Mouse (Mus musculus) right cerebral cortex, postnatal 36 days (tissue): ENCODE measurements at regions not wholly inside any gene's neighbourhood (a gene's known extent, or its start where the extent isn't known, plus 50 kb on each side); places are given as distances from the start of the nearest gene placed in this dataset.

Source experiments
- DNase-seq, 2 experiments: peaks; one replicate each; pipeline ENCODE4 v3.0.0; 2022; ENCODE audit warnings: low spot score in 2 of 2, mixed read lengths in 1 of 2

DNA sequence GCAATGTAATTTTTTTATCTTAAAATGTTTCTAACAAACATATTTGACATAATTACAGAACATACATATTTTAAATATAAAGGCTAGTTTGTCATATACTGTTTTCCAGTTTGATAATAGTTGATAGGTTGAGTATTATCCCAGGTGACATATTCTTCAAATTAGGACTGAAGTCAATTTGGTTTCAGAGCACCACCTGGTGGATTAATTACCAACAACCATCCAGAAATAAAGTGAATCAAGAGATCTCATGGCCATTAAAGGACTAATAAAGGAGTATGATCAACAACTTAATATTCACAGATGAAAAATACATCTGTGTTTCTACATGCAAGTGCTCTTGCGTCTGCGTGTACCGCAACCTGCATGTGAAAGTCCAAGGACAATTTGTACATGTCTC lies 50.3 kb upstream of the Nmu start:
- no peak for DNase-seq

DNA sequence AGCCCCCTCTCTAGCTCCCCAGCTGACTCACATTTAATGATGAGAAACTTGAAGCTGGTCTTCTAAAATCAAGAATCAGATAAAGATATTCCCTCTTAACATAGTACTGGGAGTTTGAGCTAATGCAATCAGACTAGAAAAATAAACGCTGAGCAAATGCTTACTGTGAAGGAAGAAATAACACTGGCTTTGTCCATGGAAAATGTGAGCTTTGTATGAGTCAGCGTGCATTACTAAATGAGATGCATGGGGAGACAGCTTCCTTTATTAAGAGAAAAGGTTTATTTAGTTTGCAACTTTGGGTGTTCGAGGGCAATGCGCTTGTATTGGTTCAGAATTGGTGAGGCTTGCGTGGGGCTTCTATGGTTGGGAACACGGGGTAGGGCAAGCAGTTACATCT lies 52.7 kb upstream of the Nmu start:
- no peak for DNase-seq

DNA sequence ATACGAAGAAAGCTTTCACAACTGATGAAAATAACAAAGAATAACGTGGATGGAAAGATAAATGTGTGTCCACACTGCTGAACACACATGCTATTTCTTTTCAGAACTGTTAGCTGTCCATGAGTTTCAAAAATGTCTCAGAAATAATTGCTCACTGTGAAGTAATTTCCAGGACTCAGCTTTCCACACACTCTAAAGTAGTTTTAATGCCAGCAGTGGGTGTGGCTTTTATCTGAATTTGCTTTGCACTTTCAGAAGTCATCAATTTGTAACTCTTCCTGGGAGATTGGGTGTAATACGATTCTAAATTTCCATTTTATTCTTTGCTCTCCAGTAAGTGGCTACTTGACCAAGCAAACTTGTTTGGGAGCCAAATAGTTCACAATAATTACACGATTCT lies 53.5 kb upstream of the Nmu start:
- DNase-seq: no peak

DNA sequence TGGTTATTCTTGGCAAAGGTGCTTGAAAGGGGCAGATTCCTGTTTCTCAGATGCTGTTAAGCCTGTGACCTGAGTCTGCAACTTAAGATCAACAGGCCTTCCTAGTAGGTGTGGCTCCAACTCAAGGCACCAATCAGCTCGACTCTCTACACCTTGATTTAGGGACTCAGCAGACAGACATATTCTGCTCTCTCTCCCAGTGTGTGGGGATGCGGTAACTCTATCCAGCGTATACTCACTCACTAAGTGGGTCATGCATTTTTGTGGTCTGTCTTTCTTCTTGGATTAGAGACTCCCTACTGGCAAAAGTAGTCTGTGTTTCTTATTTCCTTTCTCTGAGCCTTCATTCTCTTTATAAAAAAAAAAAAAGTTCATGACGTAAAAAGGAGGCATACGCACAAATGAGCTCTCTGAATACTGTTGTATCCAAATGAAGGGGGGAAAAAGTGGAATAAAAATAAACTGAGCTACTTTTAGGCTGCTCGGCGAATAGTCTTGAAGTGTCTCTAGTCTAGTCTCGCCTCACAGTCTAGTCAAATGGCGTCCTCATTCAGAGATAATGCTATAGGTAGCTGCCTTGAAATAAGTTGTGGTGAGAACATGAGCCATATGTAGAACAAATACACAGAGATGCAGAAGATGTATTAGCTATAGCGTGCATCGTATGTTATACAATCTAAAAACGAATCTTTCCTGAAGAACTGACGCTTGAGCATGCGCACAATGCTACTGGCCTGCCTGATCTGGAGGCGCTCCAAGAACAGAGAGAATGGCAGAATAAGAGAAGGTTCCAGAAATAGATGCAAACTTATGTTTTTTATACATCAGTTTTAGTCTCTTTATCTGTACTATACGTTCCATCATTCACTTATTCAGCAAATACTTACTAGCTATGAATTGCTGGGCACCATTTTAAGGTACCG lies 55.6 kb upstream of the Nmu start:
- DNase-seq: peak; percentile 6 to 16

DNA sequence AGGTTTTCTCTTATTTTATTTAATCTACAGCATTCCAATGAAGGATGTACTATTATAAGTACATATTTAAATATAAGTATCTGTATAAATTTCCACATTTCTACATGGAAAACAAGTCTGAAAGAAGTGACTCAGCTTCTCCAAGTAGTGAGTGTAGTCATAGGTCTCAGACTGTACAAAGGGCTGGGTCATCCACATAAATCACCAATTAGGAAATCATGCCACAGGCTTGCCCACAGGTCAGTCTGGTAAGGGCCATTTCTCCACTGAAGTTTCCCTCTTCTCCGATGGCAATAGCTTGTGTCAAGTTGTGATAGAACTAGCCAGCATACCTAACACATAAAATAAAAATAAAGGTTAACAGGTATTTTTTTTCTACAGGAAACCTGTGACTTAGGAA lies 56.3 kb upstream of the Nmu start:
- DNase-seq: no peak

DNA sequence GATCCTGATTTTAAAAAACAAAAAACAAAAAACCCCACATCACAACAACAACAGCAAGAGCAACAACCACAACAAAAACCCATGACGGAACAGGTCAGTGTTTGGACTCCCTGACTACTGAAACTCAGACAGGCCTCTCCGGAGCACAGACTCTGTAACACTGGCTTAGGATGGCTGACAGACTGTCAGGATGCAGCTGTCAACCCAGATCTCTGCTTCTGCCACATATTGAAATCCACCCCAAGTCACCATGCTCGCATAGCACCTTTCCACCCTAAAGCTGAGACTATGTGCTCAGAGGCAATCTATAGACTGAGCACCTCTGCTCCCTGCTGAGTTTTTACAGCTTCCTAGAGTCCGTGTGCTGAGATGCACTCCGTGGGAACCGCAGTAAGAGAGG lies 57.0 kb upstream of the Nmu start:
- no peak for DNase-seq

DNA sequence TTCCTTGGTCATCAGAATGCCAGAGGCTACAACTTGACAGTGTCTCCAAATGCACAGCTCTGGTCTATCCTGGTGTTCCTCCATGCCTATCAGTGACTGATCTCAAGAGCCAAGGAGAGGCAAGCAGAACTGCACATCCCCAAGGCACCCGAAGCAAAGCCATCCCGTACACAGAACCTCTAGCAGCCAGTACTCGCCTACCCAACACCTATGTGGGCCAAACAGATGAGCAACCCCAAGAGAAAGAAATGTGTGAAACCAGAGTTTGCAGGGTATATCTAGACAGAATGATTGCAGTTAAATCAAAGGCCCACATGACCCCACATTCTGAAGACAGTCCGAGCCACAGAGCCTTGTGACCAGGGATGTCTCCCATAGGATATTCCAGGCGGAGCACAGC lies 60.0 kb upstream of the Nmu start:
- peak in 1 of 2 experiments; percentile 8 for DNase-seq

DNA sequence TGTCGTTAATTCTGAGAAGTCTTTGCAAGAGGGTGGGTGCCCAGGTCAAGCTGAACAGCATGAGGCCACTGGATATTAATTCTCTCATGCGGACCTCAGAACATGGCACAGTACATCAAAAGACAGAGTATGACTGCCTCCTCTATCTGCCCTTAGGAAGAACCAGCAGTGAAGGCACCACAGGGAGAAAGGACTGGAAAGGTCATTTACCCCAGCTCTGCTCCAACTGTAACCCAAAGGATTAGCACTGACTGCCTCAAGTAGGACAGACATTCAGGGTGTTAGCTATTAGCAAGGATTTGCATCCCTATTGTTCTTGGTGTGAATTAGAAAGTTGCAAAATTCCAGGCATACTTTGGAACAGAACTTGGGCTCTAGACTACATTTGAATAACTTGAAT lies 58.2 kb upstream of the Gm7271 start:
- no peak for DNase-seq

DNA sequence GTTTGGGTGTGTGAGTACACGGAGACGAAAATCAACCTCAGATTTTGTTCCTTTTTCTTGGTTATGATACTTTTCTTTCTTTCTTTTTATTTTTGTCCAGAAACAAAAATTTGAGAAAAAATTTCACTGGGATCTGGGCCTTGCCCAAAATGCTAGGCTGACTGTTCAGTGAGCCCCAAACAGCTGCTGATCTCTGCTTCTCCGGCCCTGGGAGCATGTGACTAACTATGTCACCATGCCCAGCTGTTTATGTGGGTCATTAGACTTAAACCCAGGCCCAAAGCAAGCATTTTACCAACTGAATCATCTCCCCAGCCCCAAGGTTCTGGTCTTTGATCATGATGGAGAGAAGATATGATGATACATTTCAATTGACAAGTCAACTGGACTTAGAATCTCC lies 56.3 kb upstream of the Gm7271 start:
- DNase-seq: no peak

DNA sequence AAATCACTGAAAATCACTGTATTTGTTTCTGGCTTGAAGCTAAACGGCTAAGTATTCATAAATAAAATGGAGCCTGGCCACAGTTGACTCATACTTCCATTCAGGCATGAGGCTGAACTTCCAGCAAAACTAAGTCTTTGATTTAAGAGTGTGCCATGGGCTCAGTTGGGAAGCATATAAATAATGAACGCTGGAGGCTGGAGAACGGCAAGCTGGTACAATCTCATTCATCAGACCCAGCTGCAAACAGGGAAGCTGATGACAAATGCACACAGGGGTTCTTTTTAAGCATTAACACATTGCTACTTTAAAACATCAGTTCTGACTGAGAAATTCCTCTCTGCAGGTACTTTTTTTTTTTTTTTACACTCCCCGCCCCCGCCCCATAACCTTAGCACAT lies 54.4 kb upstream of the Gm7271 start:
- no peak for DNase-seq

DNA sequence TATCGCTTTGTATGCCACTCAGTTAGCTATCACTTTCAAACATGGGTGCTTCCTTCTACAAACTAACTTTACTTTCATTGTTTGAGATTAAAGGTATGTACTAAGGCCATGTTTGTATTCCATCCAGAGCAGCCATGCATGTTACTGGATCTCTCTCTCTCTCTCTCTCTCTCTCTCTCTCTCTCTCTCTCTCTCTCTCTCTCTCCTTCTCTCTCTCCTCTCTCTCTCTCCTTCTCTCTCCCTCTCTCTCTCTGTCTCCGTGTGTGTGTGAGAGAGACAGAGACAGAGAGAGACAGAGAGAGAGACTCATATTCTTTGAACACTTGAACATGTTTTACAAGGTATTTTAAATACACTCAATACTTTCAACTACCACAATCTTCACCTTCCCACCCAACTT lies 50.2 kb upstream of the Gm7271 start:
- no peak for DNase-seq
